Mouse (Mus musculus) CH12.LX (cell line): Measurements from ENCODE around the gene Dixdc1.

Source experiments
- CHD1 ChIP-seq: IDR thresholded peaks from 2 replicates; pipeline ENCODE4 v1.6.1; 2012; ENCODE audit warnings: low read depth, low read length, improper control_type of control experiment, inconsistent platforms
- ELF1 ChIP-seq: IDR thresholded peaks from 2 replicates; pipeline ENCODE4 v1.6.1; 2014; ENCODE audit warnings: low read depth, mild to moderate bottlenecking, inconsistent platforms, low read length, improper control_type of control experiment
- PAX5 ChIP-seq: IDR thresholded peaks from 2 replicates; pipeline ENCODE4 v1.6.1; 2012; ENCODE audit warnings: low read length, inconsistent platforms, mixed read lengths
- POLR2A ChIP-seq: IDR thresholded peaks from 2 replicates; pipeline ENCODE4 v1.6.1; 2011; ENCODE audit warnings: low read depth, mild to moderate bottlenecking, improper control_type of control experiment, low read length
- USF2 ChIP-seq: conservative IDR thresholded peaks from 2 replicates; pipeline ENCODE4 v1.6.1; 2011; ENCODE audit warnings: low read depth, low read length, improper control_type of control experiment
- ZMIZ1 ChIP-seq: IDR thresholded peaks from 2 replicates; pipeline ENCODE4 v1.6.1; 2012; ENCODE audit warnings: low read depth, mild to moderate bottlenecking, inconsistent platforms, low read length, improper control_type of control experiment

DNA sequence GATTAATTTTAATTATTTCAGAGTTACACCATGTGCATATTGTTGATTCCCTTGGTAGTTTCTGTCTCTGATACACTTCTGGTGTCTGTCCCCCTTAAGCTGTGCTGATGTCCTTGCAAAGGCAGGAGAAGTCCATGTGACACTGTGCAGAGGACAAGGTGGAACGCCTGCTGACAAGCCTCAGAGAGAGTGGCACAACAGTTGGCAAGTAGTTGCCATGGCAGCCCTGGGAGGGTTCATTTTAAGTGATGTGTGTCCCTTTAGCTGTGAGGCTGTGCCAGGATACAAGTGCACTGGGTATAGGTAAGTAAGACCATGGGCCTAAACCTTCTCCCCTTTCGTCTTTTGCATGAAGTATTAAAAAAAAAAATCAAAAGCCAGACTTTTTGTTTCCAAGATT lies 30.7 kb upstream of the Dixdc1 start:
- no peak for TF ChIP-seq ZMIZ1
- no peak for TF ChIP-seq ELF1
- TF ChIP-seq CHD1, result no peak
- TF ChIP-seq PAX5, result no peak
- TF ChIP-seq POLR2A, result no peak
- no peak for TF ChIP-seq USF2
